Mouse (Mus musculus) CH12.LX (cell line): Measurements from ENCODE around the gene Fat2. TPM values are rescaled to one million over a fixed set of nuclear protein-coding genes. Genes with fewer than 3 reads are reported as not detected.

Experiments
- DNase-seq: peaks from one replicate; pipeline ENCODE4 v3.0.0-alpha.2; 2013; ENCODE audit errors: extremely low read depth
- H3K27ac ChIP-seq: 2 replicates; pipeline ENCODE4 v1.5.1; 2012; ENCODE audit warnings: low read depth, mild to moderate bottlenecking, control low read depth, moderate library complexity; ENCODE audit not compliant: insufficient read depth
- H3K27me3 ChIP-seq: replicated peaks from 2 replicates; pipeline ENCODE3; 2012; ENCODE audit warnings: inconsistent platforms
- H3K36me3 ChIP-seq, 2 experiments: replicated peaks in 1 of 2; 2 replicates each; pipeline versions ENCODE3 to v1.6.1; 2012; ENCODE audit warnings: inconsistent platforms in 1 of 2, low read length in 1 of 2, mild to moderate bottlenecking in 1 of 2, mixed read lengths in 1 of 2, moderate library complexity in 1 of 2; ENCODE audit not compliant: control insufficient read depth in 1 of 2, insufficient read depth in 1 of 2
- H3K4me1 ChIP-seq, 2 experiments: 2 replicates each; pipeline ENCODE4 v1.6.1; 2012; ENCODE audit warnings: inconsistent platforms in 1 of 2, moderate library complexity in 1 of 2; ENCODE audit not compliant: insufficient read depth in 2 of 2, control insufficient read depth in 1 of 2
- H3K4me2 ChIP-seq: 2 replicates; pipeline ENCODE4 v1.6.1; 2012; ENCODE audit warnings: low read depth, mild to moderate bottlenecking, control low read depth; ENCODE audit not compliant: poor library complexity, insufficient read depth, severe bottlenecking
- H3K4me3 ChIP-seq, 3 experiments: fragments of 150-350 bp in 1 of 3; sonication (generic) in 1 of 3; replicated peaks in 1 of 3; 2 replicates each; pipeline versions ENCODE3 to v1.5.1; 2011 to 2012; ENCODE audit warnings: low read depth in 2 of 3, low read length in 2 of 3, mild to moderate bottlenecking in 2 of 3, moderate library complexity in 2 of 3, control low read depth in 1 of 3, improper control_type of control experiment in 1 of 3, inconsistent platforms in 1 of 3, mixed read lengths in 1 of 3; ENCODE audit not compliant: poor library complexity in 1 of 3
- H3K79me2 ChIP-seq: replicated peaks from 2 replicates; pipeline ENCODE4 v1.6.1; 2012; ENCODE audit warnings: mild to moderate bottlenecking, moderate library complexity; ENCODE audit not compliant: control insufficient read depth, poor library complexity, insufficient read depth, severe bottlenecking; ENCODE audit errors: extremely low read depth
- H3K9ac ChIP-seq: 2 replicates; pipeline ENCODE4 v1.6.1; 2012; ENCODE audit warnings: low read depth, mild to moderate bottlenecking, control low read depth, moderate library complexity; ENCODE audit not compliant: insufficient read depth
- H3K9me3 ChIP-seq: replicated peaks from 2 replicates; pipeline ENCODE3; 2012; ENCODE audit warnings: low read length, inconsistent platforms, mixed read lengths
- BHLHE40 ChIP-seq: IDR thresholded peaks from 2 replicates; pipeline ENCODE4 v1.6.1; 2011; ENCODE audit warnings: mild to moderate bottlenecking, low read depth, low read length, improper control_type of control experiment
- CHD1 ChIP-seq: IDR thresholded peaks from 2 replicates; pipeline ENCODE4 v1.6.1; 2012; ENCODE audit warnings: low read depth, low read length, improper control_type of control experiment, inconsistent platforms
- CTCF ChIP-seq, 2 experiments: IDR thresholded peaks in 1 of 2; conservative IDR thresholded peaks in 1 of 2; 2 replicates each; pipeline ENCODE4 v1.5.1; 2011 to 2012; ENCODE audit warnings: low read depth in 2 of 2, low read length in 2 of 2, improper control_type of control experiment in 1 of 2, inconsistent platforms in 1 of 2, mild to moderate bottlenecking in 1 of 2, moderate library complexity in 1 of 2
- E2F4 ChIP-seq: IDR thresholded peaks from 2 replicates; pipeline ENCODE4 v1.6.1; 2011; ENCODE audit warnings: low read depth, low read length, improper control_type of control experiment; ENCODE audit not compliant: insufficient replicate concordance
- ETS1 ChIP-seq: conservative IDR thresholded peaks from 2 replicates; pipeline ENCODE4 v1.6.1; 2012; ENCODE audit warnings: low read depth, mild to moderate bottlenecking, inconsistent platforms, low read length, improper control_type of control experiment, moderate library complexity
- GABPA ChIP-seq: IDR thresholded peaks from 2 replicates; pipeline ENCODE4 v1.6.1; 2012; ENCODE audit warnings: low read depth, low read length, improper control_type of control experiment, inconsistent platforms; ENCODE audit not compliant: insufficient replicate concordance
- HCFC1 ChIP-seq: IDR thresholded peaks from 2 replicates; pipeline ENCODE4 v1.6.1; 2012; ENCODE audit warnings: low read depth, mild to moderate bottlenecking, inconsistent platforms, low read length, improper control_type of control experiment
- JUN ChIP-seq: IDR thresholded peaks from 2 replicates; pipeline ENCODE4 v1.6.1; 2011; ENCODE audit warnings: low read depth, mild to moderate bottlenecking, low read length, improper control_type of control experiment, moderate library complexity; ENCODE audit not compliant: insufficient read depth
- MAFK ChIP-seq: IDR thresholded peaks from 2 replicates; pipeline ENCODE4 v1.6.1; 2011; ENCODE audit warnings: low read length, improper control_type of control experiment; ENCODE audit not compliant: insufficient replicate concordance
- MXI1 ChIP-seq: IDR thresholded peaks from 2 replicates; pipeline ENCODE4 v1.6.1; 2011; ENCODE audit warnings: mild to moderate bottlenecking, low read depth, low read length, improper control_type of control experiment
- MYC ChIP-seq: IDR thresholded peaks from 2 replicates; pipeline ENCODE4 v1.6.1; 2011; ENCODE audit warnings: low read depth, mild to moderate bottlenecking, improper control_type of control experiment, low read length
- NRF1 ChIP-seq: IDR thresholded peaks from 2 replicates; pipeline ENCODE4 v1.6.1; 2014; ENCODE audit warnings: low read depth, mild to moderate bottlenecking, inconsistent platforms, low read length, improper control_type of control experiment, moderate library complexity
- POLR2AphosphoS2 ChIP-seq: IDR thresholded peaks from 2 replicates; pipeline ENCODE4 v1.6.1; 2011; ENCODE audit warnings: low read depth, low read length, improper control_type of control experiment
- RAD21 ChIP-seq: IDR thresholded peaks from 2 replicates; pipeline ENCODE4 v1.6.1; 2011; ENCODE audit warnings: low read depth, mild to moderate bottlenecking, low read length, improper control_type of control experiment, moderate library complexity
- SMC3 ChIP-seq: IDR thresholded peaks from 2 replicates; pipeline ENCODE4 v1.6.1; 2011; ENCODE audit warnings: low read depth, low read length, improper control_type of control experiment
- UBTF ChIP-seq: IDR thresholded peaks from 2 replicates; pipeline ENCODE4 v1.6.1; 2012; ENCODE audit warnings: low read depth, mild to moderate bottlenecking, inconsistent platforms, low read length, improper control_type of control experiment, moderate library complexity
- USF1 ChIP-seq: IDR thresholded peaks from 2 replicates; pipeline ENCODE4 v1.6.1; 2014; ENCODE audit warnings: low read depth, mild to moderate bottlenecking, inconsistent platforms, low read length, improper control_type of control experiment
- ZC3H11A ChIP-seq: IDR thresholded peaks from 2 replicates; pipeline ENCODE4 v1.6.1; 2012; ENCODE audit warnings: low read depth, mild to moderate bottlenecking, inconsistent platforms, low read length, improper control_type of control experiment
- ZMIZ1 ChIP-seq: IDR thresholded peaks from 2 replicates; pipeline ENCODE4 v1.6.1; 2012; ENCODE audit warnings: low read depth, mild to moderate bottlenecking, inconsistent platforms, low read length, improper control_type of control experiment
- dilution Hi-C: fragments of 300-500 bp; cut with MboI; formaldehyde crosslinking; loops from 2 replicates; pipeline ENCODE4 v1.14.3; 2020; ENCODE audit warnings: low sequenced_read_pairs; ENCODE audit not compliant: extremely low pct_unique_long_range_greater_than_20kb, extremely low pct_ligation_motif_present
- in situ Hi-C: fragments of 300-500 bp; cut with MboI; formaldehyde crosslinking; loops from 3 replicates; pipeline ENCODE4 v1.14.3; 2019; ENCODE audit warnings: low sequenced_read_pairs, low pct_ligation_motif_present, low pct_unique_long_range_greater_than_20kb, mixed read lengths
- polyA plus RNA-seq: library from polyadenylated mRNA; unstranded; fragments of >175 nt; gene quantifications from 2 replicates; pipeline ENCODE4 v1.2.1, GENCODE M21; 2012; ENCODE audit warnings: low read depth; ENCODE audit not compliant: insufficient read length
- total RNA-seq, 2 experiments: library from RNA; depleted of rRNA; stranded (reverse); fragments of 300-350 nt in 1 of 2; fragments of >200 nt in 1 of 2; gene quantifications; 2 replicates each; pipeline ENCODE4 v1.2.3; 2012 to 2014

Fat2 gene
- total and polyA plus RNA-seq, 3 experiments = under 0.01 TPM; not detected in 2

DNA sequence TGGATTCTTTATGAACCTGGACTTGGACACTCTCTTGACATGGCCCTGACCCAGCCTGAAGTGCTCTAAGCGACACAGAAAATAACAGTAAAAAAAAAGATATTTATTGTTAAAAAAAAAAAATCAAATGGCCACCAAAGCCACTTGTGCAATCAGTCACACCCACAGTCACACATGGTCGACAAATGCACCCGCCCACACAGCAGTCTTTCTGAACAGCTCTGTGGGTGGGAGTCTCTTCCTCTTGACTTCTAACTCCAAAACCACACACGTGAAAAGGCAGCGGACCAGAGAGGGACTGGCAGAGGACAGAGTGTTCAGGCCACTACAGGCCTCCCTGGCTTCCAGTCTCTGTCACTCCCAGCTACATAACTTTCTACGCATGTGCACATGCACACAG is 85.8 kb downstream of the Fat2 start:
- peak; percentile 6 for DNase-seq
- H3K9me3 ChIP-seq = no peaks in the 10 kb centered on the region
- TF ChIP-seq E2F4 (no peak), ZMIZ1 (no peak), UBTF (no peak), SMC3 (no peak), BHLHE40 (peak; percentile 20; the same call in 1 of the 2 replicates)
- H3K4me3 ChIP-seq = no peak overlapping the region
- H3K36me3 ChIP-seq = no peaks in the 10 kb centered on the region
- no peaks in the 10 kb centered on the region; a peak in 1 of 4 replicates for H3K4me1 ChIP-seq
- no peak overlapping the region for H3K4me2 ChIP-seq
- no peak overlapping the region for H3K9ac ChIP-seq
- no peaks in the 10 kb centered on the region for H3K79me2 ChIP-seq
- in situ Hi-C loops = loop anchor here (5.0 kb wide), 3 partner anchors 43 to 132 kb away; no protein-coding TSS in a partner anchor
- dilution Hi-C loops = no loop called here
- H3K27ac ChIP-seq = no peak overlapping the region
- H3K27me3 ChIP-seq = peaks cover 69% of the 10 kb centered on the region

DNA sequence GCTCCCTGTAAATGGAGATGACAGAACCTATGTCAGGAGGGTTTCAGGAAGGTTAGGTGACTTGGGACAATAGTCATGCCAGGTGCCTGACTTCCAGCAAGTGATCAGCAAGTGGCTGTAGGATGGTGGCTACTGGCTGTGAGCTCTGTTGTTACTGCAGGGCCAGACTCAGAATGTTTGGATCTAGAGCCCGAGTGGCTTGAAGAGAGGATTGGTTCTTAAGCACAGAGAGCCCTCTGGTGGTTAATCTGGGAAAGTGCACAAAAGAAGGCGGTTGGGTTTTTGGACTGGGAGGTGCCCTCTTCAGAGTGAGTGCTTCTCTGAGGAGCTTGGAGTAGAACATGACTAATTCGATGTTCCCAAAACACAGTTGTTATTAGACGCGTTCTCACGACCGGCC is 95.8 kb downstream of the Fat2 start:
- Histone ChIP-seq H3K27ac (no peak overlapping the region), H3K4me2 (no peak overlapping the region), H3K9me3 (no peaks in the 10 kb centered on the region), H3K27me3 (no peaks in the 10 kb centered on the region)
- dilution Hi-C loops = no loop called here
- TF ChIP-seq CTCF (conservative IDR thresholded peaks at IDR 0.05 in 1 of 2, IDR thresholded peaks at IDR 0.05 in 1 of 2; ENCODE audit: low read depth in 2 of 2, low read length in 2 of 2) = peak; percentile 51 to 93
- no peak for TF ChIP-seq POLR2AphosphoS2
- TF ChIP-seq UBTF = no peak
- no peak for TF ChIP-seq ETS1
- no peak for TF ChIP-seq MAFK
- TF ChIP-seq JUN = no peak
- peak; percentile 87 for TF ChIP-seq RAD21
- no peak for TF ChIP-seq NRF1
- peak; percentile 44; the same call in 1 of the 2 replicates for TF ChIP-seq ZC3H11A
- no peak for TF ChIP-seq CHD1
- peak; percentile 43; the same call in 1 of the 2 replicates for TF ChIP-seq USF1
- TF ChIP-seq HCFC1 = no peak
- peak; percentile 89 for TF ChIP-seq SMC3
- peak; percentile 61; the same call in 1 of the 2 replicates for TF ChIP-seq BHLHE40
- no peak for TF ChIP-seq MYC
- no peak for TF ChIP-seq MXI1
- TF ChIP-seq GABPA = no peak
- TF ChIP-seq, all 38 proteins: peak for 6
- Histone ChIP-seq H3K36me3 (peaks cover 0 to under 1% of the 10 kb centered on the region in 2 experiments), H3K79me2 (no peaks in the 10 kb centered on the region), H3K9ac (no peak overlapping the region), H3K4me3 (no peak overlapping the region), H3K4me1 (no peaks in the 10 kb centered on the region)
- DNase-seq = peak; percentile 77
- in situ Hi-C loops = no loop called here
